Mouse (Mus musculus): ENCODE results near the gene Raet1e. TPM values are rescaled to one million over a fixed set of nuclear protein-coding genes. Genes with fewer than 3 reads are reported as not detected.
"Not testable (repeated sequence)": the region's sequence is repeated elsewhere in the genome, so short reads cannot be mapped to it uniquely, and the experiment has no call there.

Gene Raet1e
- polyA plus RNA-seq, 1 experiment from 2014 or later, result 9.0 TPM

DNA sequence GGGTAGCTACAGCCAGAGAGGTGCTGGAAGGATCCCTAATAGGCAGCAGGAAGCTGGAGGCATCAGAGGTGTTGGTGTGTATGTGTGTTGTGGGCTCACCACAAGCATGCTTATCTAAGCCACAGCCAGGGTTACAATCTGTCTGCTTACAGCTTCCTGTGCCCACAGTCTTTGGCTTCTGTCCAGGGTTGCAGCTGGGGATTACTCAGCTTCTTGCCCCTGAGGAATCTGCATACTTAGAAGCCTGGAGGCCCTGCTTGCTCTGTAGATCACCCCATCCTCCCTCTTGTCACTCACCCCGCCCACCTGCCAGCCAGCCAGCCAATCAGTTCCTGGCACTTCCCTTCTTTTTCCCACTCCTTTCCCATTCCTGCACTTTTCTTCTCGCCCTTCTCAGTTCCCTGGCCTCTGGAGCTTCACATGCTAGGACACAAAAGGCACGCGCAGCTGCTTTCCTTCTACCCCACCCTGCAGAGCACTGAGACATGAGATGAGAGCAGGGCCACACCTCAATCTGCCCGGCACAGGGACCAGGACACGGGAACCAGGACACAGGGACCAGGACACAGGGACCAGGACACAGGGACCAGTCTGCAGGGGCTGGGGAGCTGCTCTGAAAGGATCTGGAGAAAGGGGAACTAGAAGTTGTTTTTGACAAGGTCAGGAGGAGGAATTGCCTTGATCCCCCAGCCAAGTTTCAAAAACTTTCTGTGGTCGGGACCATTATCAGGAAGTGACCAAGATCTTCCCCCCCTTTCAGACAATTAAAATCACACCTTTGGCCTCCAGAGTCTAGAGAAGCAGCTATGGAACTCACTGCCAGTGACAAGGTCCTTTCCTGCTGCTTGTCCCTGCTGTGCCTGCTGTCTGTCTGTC, 65.3 kb downstream of the Raet1e start:
- no CpG with 5 or more reads among the region's 7 CpGs for WGBS
- ATAC-seq (replicated peaks; ENCODE audit: low FRiP score), result peak; percentile 78
- not testable (repeated sequence) for DNase-seq (ENCODE audit: low spot score)

DNA sequence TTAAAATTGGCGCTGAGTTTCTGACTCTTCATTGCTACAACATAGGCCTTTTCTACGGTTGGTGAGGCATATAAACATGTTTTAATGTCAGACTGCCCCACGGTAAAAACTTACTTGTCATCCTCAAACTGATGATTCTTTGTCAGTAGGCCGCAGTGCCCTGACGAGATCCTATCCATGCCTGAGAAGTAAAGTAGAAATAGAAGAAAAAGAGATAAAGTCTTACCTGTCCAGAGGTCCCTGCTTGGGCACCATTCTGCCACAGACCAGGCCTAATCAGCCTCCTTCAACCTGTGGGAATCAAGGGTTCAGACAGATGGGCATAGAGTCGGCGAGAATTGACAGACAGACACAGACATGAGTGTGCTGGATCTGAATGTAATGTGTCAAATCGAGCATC, 106.7 kb downstream of the Raet1e start:
- 88% methylated on average over 8 of the region's 8 CpGs for WGBS
- Histone ChIP-seq H3K27ac (ENCODE audit: low read depth, low read length) (no peak overlapping the region), H3K9me3 (ENCODE audit: control insufficient read depth, low read length) (no peaks in the 10 kb centered on the region; the same call in 1 of the 2 replicates), H3K4me3 (ENCODE audit: low read depth, low read length) (no peak overlapping the region), H3K4me2 (ENCODE audit: low read depth, low read length, severe bottlenecking) (no peak overlapping the region), H3K36me3 (ENCODE audit: control insufficient read depth, insufficient read depth, low read length) (no peaks in the 10 kb centered on the region), H3K9ac (ENCODE audit: low read length) (no peak overlapping the region), H3K4me1 (replicated peaks; ENCODE audit: control insufficient read depth, insufficient read depth, low read length) (no peaks in the 10 kb centered on the region), H3K27me3 (ENCODE audit: control insufficient read depth, insufficient read depth, low read length) (no peaks in the 10 kb centered on the region)
- ATAC-seq (replicated peaks; ENCODE audit: low FRiP score), result no peak
- no peak for DNase-seq (ENCODE audit: low spot score)

More for the DNA sequence above, 65.3 kb downstream of the Raet1e start:
- not testable (repeated sequence) for H3K9me3 ChIP-seq (ENCODE audit: control insufficient read depth, low read length); H3K36me3 ChIP-seq (ENCODE audit: control insufficient read depth, insufficient read depth, low read length); H3K27me3 ChIP-seq (ENCODE audit: control insufficient read depth, insufficient read depth, low read length); H3K4me1 ChIP-seq (replicated peaks; ENCODE audit: control insufficient read depth, insufficient read depth, low read length); H3K4me3 ChIP-seq (ENCODE audit: low read depth, low read length); H3K4me2 ChIP-seq (ENCODE audit: low read depth, low read length, severe bottlenecking); H3K27ac ChIP-seq (ENCODE audit: low read depth, low read length); H3K9ac ChIP-seq (ENCODE audit: low read length)

DNA sequence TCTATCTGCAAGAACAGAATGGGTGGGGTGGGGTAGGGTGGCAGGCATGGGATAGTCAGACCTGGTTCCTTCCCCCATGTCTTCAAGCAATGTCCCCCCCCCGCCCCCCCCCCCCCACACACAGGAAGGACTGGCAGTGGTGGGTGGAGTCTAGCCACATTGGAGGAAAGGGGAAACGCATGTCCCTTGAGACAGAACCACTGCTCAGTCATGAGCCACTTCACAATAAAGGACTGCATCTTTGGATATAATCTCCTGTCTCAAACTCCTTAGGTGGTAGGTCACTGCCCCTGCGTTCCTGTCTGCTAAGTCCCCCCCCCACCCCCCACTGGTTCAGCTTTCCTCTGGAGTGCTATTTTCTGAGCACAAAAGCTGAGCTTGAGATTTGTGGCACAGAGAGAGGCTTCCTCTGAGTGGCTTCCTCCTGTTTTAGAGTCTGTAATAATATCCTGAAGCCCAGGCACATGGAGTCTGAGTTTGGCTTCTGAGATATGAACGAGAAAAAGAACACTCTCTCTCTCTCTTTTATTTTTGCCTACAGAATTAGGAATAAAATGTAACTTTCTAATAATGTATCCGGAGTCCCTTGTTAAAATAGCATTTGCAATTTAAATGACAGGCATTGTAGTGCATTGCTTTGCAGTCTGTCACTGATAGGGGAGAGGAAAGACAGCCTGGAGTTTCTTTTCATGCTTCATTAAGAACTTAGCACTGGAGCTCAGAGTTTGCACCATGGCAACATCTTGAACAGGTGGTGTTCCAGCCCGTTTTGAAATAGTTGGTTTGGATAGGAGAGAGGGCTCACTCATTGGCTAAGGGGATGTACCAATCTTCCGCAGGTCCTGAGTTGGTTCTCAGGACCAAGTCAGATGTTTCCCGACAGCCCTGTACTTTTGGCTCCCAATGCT, 112.8 kb downstream of the Raet1e start:
- WGBS, result 22% methylated on average over 8 of the region's 8 CpGs
- not testable (repeated sequence) for H3K27ac ChIP-seq (ENCODE audit: low read depth, low read length); DNase-seq (ENCODE audit: low spot score)

DNA sequence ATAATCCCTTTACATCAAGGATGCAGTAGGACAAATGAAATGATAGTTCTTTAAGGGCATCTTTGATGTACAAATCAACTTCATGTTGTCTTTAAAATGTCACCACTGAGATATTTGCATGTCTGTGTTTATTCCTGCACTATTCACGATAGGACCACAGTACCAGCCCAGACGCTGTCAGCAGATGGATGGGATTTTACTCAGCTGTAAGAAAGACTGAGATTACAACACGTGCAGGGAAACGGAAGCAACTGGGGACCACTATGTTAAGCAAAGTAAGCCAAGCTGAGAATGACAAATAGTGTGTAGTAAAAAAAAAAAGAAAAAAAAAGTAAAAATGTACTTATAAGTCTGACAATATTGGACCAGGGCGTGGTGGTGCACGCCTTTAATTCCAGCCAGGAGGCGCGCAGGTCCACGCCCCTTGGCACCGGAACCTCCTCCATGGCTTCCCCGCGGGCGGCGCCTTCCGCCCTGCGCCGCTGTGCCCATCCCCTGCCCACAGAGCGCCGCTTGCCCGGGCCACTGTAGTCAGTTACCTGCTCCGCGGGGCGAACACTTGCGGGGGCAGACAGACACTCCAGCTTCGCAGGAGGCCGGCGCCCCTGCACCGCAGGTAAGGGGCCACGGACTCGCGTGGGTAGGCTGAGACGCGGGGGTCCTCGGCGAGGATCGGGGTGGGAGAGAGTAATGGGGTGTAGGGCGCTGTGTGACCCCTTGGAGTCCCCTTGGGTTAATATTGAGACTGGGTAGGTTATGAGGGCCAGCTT, 114.7 kb downstream of the Raet1e start:
- peak overlapping the region; percentile 27 for H3K9ac ChIP-seq (ENCODE audit: low read length)
- peak; percentile 40 for ATAC-seq (replicated peaks; ENCODE audit: low FRiP score)

More for the DNA sequence above, 112.8 kb downstream of the Raet1e start:
- H3K4me1 ChIP-seq (replicated peaks; ENCODE audit: control insufficient read depth, insufficient read depth, low read length); H3K4me3 ChIP-seq (ENCODE audit: low read depth, low read length); H3K9ac ChIP-seq (ENCODE audit: low read length); H3K36me3 ChIP-seq (ENCODE audit: control insufficient read depth, insufficient read depth, low read length); H3K9me3 ChIP-seq (ENCODE audit: control insufficient read depth, low read length); H3K4me2 ChIP-seq (ENCODE audit: low read depth, low read length, severe bottlenecking); H3K27me3 ChIP-seq (ENCODE audit: control insufficient read depth, insufficient read depth, low read length): not testable (repeated sequence)
- peak; percentile 63; the same call in 1 of the 2 replicates for ATAC-seq (replicated peaks; ENCODE audit: low FRiP score)

DNA sequence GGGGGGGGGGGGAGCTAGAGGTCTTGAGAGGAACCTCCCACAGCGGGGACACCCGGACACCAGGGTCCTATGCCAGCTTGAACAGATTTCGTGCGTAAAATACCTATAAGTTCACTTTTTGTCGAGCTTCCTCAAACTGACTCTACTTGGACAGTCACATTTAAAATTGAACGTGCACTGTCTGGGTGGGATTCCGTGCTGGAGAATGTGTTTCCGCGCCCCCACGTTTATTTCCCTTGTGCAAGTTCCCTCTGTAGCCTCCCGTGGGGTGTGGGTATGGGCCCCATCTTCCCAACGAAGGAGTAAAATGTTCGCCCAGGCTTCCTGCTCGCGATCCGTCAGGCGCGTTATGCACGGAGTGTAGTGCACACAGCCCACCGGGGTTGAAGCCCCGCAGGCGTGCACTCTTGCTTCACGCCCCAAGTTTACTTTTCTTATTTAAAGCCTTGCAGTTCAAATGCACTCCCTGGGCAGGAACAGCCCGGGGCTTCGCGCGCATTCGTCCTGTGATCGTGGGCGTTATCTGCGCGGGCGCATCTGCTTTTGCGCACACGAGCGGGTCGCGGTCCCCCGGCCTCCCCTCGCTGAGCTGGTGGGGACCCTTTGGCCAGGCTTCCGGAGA, 115.4 kb downstream of the Raet1e start:
- Histone ChIP-seq H3K4me3 (ENCODE audit: low read depth, low read length) (peak overlapping the region; percentile 43), H3K9me3 (ENCODE audit: control insufficient read depth, low read length) (no peaks in the 10 kb centered on the region), H3K9ac (ENCODE audit: low read length) (peak overlapping the region; percentile 27), H3K4me1 (replicated peaks; ENCODE audit: control insufficient read depth, insufficient read depth, low read length) (peaks cover 2% of the 10 kb centered on the region; the same call in 1 of the 2 replicates), H3K27ac (ENCODE audit: low read depth, low read length) (no peak overlapping the region), H3K36me3 (ENCODE audit: control insufficient read depth, insufficient read depth, low read length) (no peaks in the 10 kb centered on the region), H3K27me3 (ENCODE audit: control insufficient read depth, insufficient read depth, low read length) (peaks cover 2% of the 10 kb centered on the region; the same call in 1 of the 2 replicates), H3K4me2 (ENCODE audit: low read depth, low read length, severe bottlenecking) (peak overlapping the region; percentile 79)
- peak; percentile 64 for DNase-seq (ENCODE audit: low spot score)
- WGBS, result under 1% methylated on average over 41 of the region's 41 CpGs
- peak; percentile 8; the same call in 1 of the 2 replicates for ATAC-seq (replicated peaks; ENCODE audit: low FRiP score)

More for the DNA sequence above, 114.7 kb downstream of the Raet1e start:
- not testable (repeated sequence) for H3K27me3 ChIP-seq (ENCODE audit: control insufficient read depth, insufficient read depth, low read length); H3K4me1 ChIP-seq (replicated peaks; ENCODE audit: control insufficient read depth, insufficient read depth, low read length); H3K36me3 ChIP-seq (ENCODE audit: control insufficient read depth, insufficient read depth, low read length); H3K27ac ChIP-seq (ENCODE audit: low read depth, low read length); H3K9me3 ChIP-seq (ENCODE audit: control insufficient read depth, low read length)
- H3K4me3 ChIP-seq (ENCODE audit: low read depth, low read length), result peak overlapping the region; percentile 43
- DNase-seq (ENCODE audit: low spot score), result peak; percentile 61
- H3K4me2 ChIP-seq (ENCODE audit: low read depth, low read length, severe bottlenecking), result peak overlapping the region; percentile 79
- 2% methylated on average over 36 of the region's 37 CpGs for WGBS

DNA sequence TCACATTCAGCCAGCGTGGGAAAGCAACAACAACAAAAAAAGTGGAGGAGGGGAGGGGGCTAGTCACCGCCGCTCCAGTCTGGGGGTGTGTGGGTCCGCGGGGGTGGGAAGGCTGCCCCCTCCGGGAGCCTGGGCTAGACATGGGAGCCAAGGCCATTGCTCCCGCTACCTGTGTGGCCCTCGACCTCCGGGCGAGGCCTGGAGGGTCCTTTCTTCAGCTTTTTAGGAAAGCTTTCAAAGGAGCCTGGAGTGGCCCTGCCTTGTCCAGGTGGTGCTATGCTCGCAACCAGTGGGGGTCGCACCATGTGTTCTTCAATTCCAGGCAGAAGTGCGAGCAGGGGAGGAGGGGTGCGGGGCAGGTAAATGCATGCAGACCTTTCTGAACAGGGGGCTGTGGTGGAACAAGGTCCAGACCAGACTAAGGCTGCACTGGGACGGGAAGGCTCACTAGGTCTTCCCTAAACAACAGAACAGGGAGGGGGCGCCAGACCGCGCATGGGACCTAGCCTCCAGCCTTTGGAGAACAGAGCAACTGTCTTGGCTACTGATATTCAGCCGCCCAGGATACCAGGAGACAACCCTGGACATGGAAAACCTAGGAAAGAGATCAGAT, 116.2 kb downstream of the Raet1e start:
- Histone ChIP-seq H3K27ac (ENCODE audit: low read depth, low read length) (no peak overlapping the region), H3K36me3 (ENCODE audit: control insufficient read depth, insufficient read depth, low read length) (no peaks in the 10 kb centered on the region)
- ATAC-seq (replicated peaks; ENCODE audit: low FRiP score), result peak; percentile 34

DNA sequence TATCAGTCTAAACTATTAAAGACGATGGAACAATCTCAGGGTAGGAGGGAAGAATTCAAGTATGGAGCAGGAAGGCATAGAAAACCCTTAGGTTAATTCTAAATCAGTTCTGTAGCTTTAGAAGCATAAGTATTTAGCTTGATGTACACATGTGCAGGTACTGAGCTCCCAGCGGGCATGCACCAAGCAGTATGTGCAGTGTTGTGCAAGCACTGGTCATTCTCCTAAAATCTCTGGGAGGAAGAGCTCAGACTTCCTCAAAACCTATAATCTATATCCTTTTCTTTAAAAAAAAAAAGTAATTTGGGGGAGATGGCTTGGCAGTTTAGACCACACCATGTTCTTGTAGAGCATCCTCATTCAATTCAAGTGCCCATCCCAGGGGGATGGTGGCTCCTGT, 120.1 kb downstream of the Raet1e start:
- not testable (repeated sequence) for DNase-seq (ENCODE audit: low spot score); ATAC-seq (replicated peaks; ENCODE audit: low FRiP score); H3K4me1 ChIP-seq (replicated peaks; ENCODE audit: control insufficient read depth, insufficient read depth, low read length); H3K4me2 ChIP-seq (ENCODE audit: low read depth, low read length, severe bottlenecking); H3K9me3 ChIP-seq (ENCODE audit: control insufficient read depth, low read length); H3K4me3 ChIP-seq (ENCODE audit: low read depth, low read length); H3K27me3 ChIP-seq (ENCODE audit: control insufficient read depth, insufficient read depth, low read length); H3K36me3 ChIP-seq (ENCODE audit: control insufficient read depth, insufficient read depth, low read length); H3K27ac ChIP-seq (ENCODE audit: low read depth, low read length); H3K9ac ChIP-seq (ENCODE audit: low read length)
- 88% methylated on average over 2 of the region's 2 CpGs for WGBS

More for the DNA sequence above, 116.2 kb downstream of the Raet1e start:
- Histone ChIP-seq H3K27me3 (ENCODE audit: control insufficient read depth, insufficient read depth, low read length) (peaks cover 2% of the 10 kb centered on the region; the same call in 1 of the 2 replicates), H3K9me3 (ENCODE audit: control insufficient read depth, low read length) (no peaks in the 10 kb centered on the region), H3K4me1 (replicated peaks; ENCODE audit: control insufficient read depth, insufficient read depth, low read length) (peaks cover 2% of the 10 kb centered on the region; the same call in 1 of the 2 replicates), H3K4me3 (ENCODE audit: low read depth, low read length) (peak overlapping the region; percentile 43), H3K4me2 (ENCODE audit: low read depth, low read length, severe bottlenecking) (peak overlapping the region; percentile 79), H3K9ac (ENCODE audit: low read length) (no peak overlapping the region; the same call in 1 of the 2 replicates)
- peak; percentile 58 for DNase-seq (ENCODE audit: low spot score)
- WGBS, result 5% methylated on average over 19 of the region's 19 CpGs

All from forebrain, embryonic 11.5 days (tissue).